Mouse (Mus musculus) midbrain, embryonic 12.5 days (tissue): Measurements from ENCODE around the gene Gba. TPM values are rescaled to one million over a fixed set of nuclear protein-coding genes. Genes with fewer than 3 reads are reported as not detected.

Experiments
- ATAC-seq: fragments of 200-750 bp; cut with Nextera tagmentation; 2 replicates; pipeline ENCODE4 v1.8.0; 2017; ENCODE audit warnings: low read depth, moderate TSS enrichment, moderate library complexity; ENCODE audit not compliant: low FRiP score
- H3K27ac ChIP-seq: fragments of 300-500 bp; sonication (generic); replicated peaks from 2 replicates; pipeline ENCODE4 v1.5.1; 2016; ENCODE audit warnings: mild to moderate bottlenecking
- H3K27me3 ChIP-seq: fragments of 300-500 bp; sonication (generic); 2 replicates; pipeline ENCODE4 v1.6.1; 2016; ENCODE audit warnings: mild to moderate bottlenecking
- H3K36me3 ChIP-seq: fragments of 300-500 bp; sonication (generic); 2 replicates; pipeline ENCODE4 v1.6.1; 2016
- H3K4me1 ChIP-seq: fragments of 300-500 bp; sonication (generic); 2 replicates; pipeline ENCODE4 v1.6.1; 2016
- H3K4me2 ChIP-seq: fragments of 300-500 bp; sonication (generic); replicated peaks from 2 replicates; pipeline ENCODE4 v1.6.1; 2016; ENCODE audit warnings: mild to moderate bottlenecking, moderate library complexity
- H3K4me3 ChIP-seq: fragments of 300-500 bp; sonication (generic); 2 replicates; pipeline ENCODE4 v1.5.1; 2016; ENCODE audit warnings: mild to moderate bottlenecking
- H3K9ac ChIP-seq: fragments of 300-500 bp; sonication (generic); replicated peaks from 2 replicates; pipeline ENCODE4 v1.6.1; 2016; ENCODE audit warnings: mild to moderate bottlenecking, moderate library complexity
- H3K9me3 ChIP-seq: fragments of 300-500 bp; sonication (generic); 2 replicates; pipeline ENCODE4 v1.6.1; 2016; ENCODE audit warnings: mild to moderate bottlenecking
- WGBS: fragments of 180-500 bp; shearing (Covaris S2); methylation state at CpG from one replicate; pipeline ENCODE4 v1.1.7; 2016; 5-methylcytosine and 5-hydroxymethylcytosine counted together
- polyA plus RNA-seq: library from polyadenylated mRNA; unstranded; fragments of >200 nt; fragmentation: Nextera tagmentation; extraction: Ambion mirVana; gene quantifications from 2 replicates; pipeline ENCODE4 v1.2.1, GENCODE M21; 2016

Gene Gba
- polyA plus RNA-seq, 1 experiment from 2014 or later = 45.8 TPM

DNA sequence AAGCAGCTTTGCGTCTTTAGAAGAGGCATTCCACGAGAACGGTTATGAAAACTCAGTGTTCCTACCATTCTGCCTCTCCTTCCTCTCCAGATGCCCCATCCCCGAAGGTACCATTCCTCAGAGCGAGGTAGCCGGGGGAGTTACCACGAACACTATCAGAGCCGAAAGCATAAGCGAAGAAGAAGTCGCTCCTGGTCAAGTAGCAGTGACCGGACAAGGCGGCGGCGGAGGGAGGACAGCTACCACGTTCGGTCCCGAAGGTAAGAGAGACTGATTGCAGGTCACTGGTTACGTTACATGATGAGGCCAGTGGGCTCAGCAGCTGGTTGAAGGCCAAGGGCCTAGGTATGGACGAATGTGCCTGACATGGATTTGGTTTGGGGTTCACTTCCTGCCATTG is 35.8 kb upstream of the Gba start:
- Histone ChIP-seq H3K9ac (0 out of 2 replicates have a peak overlapping the region, but pooled peaks have one; percentile 15), H3K27ac (no peak overlapping the region), H3K4me1 (peaks cover 25% of the 10 kb centered on the region), H3K36me3 (peaks cover 52% of the 10 kb centered on the region), H3K4me3 (no peak overlapping the region), H3K27me3 (no peaks in the 10 kb centered on the region), H3K4me2 (no peak overlapping the region), H3K9me3 (no peaks in the 10 kb centered on the region)
- 93% methylated on average over 19 of the region's 19 CpGs for WGBS
- no peak for ATAC-seq

DNA sequence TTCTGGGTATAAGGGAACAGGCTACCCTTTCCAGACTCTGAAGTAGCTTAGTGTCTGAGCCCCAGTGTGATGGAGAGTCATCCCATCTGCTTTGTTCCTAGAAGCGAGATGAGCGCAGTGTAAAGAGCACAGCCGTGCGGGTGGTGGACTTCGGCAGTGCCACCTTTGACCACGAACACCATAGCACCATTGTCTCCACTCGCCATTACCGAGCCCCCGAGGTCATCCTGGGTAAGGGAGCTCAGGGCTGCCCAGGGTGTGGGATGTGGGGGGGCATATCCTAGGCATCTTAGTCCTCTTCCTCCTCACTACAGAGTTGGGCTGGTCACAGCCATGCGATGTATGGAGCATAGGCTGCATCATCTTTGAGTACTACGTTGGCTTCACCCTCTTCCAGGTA is 27.9 kb upstream of the Gba start:
- Histone ChIP-seq H3K9ac (no peak overlapping the region), H3K4me1 (peaks cover 14% of the 10 kb centered on the region), H3K4me3 (no peak overlapping the region), H3K27ac (no peak overlapping the region), H3K4me2 (no peak overlapping the region), H3K27me3 (no peaks in the 10 kb centered on the region), H3K9me3 (no peaks in the 10 kb centered on the region), H3K36me3 (peaks cover 78% of the 10 kb centered on the region)
- ATAC-seq = no peak
- WGBS = 92% methylated on average over 11 of the region's 11 CpGs

DNA sequence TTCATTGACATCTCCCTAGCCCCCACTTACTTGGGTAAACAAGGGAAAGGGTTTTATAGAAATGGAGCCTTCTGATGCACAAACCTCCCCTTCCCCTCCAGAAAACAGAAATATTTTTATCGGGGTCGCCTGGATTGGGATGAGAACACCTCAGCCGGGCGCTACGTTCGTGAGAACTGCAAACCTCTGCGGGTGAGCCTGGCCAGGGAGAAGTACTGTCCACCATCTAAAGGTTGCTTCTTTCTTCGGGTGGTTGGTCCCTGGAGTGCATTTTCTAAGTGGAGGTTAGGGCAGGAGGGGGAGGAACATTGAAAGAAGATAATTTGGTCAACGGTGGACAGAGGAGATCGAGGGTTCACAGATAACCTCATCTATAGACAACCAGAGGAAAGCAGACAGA is 27.2 kb upstream of the Gba start:
- no peaks in the 10 kb centered on the region for H3K27me3 ChIP-seq
- ATAC-seq = no peak
- peaks cover 78% of the 10 kb centered on the region for H3K36me3 ChIP-seq
- no peak overlapping the region for H3K4me3 ChIP-seq
- H3K9ac ChIP-seq = no peak overlapping the region
- H3K4me1 ChIP-seq = peaks cover 14% of the 10 kb centered on the region
- H3K9me3 ChIP-seq = no peaks in the 10 kb centered on the region
- WGBS = 93% methylated on average over 10 of the region's 10 CpGs
- no peak overlapping the region for H3K27ac ChIP-seq
- no peak overlapping the region for H3K4me2 ChIP-seq

DNA sequence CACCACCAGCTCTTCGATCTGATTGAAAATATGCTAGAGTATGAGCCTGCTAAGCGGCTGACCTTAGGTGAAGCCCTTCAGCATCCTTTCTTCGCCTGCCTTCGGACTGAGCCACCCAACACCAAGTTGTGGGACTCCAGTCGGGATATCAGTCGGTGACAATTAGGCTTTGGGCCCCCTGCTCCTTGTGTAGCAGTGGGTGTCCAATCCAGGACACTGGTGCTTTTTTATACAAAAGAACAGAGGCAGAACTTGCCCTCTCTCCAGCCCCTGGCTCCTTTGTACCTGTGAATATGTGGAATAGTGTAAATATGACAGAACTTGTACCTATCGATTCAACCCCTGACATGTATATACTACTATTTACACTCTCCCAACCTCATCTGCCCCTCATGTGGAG is 26.3 kb upstream of the Gba start:
- Histone ChIP-seq H3K9ac (no peak overlapping the region), H3K27ac (no peak overlapping the region), H3K4me3 (no peak overlapping the region), H3K9me3 (no peaks in the 10 kb centered on the region), H3K4me1 (peaks cover 14% of the 10 kb centered on the region), H3K36me3 (peaks cover 79% of the 10 kb centered on the region), H3K4me2 (no peak overlapping the region; the same call in 1 of the 2 replicates), H3K27me3 (no peaks in the 10 kb centered on the region)
- ATAC-seq = 0 out of 2 replicates have a peak, but pooled peaks have one; percentile 6
- 85% methylated on average over 7 of the region's 7 CpGs for WGBS

DNA sequence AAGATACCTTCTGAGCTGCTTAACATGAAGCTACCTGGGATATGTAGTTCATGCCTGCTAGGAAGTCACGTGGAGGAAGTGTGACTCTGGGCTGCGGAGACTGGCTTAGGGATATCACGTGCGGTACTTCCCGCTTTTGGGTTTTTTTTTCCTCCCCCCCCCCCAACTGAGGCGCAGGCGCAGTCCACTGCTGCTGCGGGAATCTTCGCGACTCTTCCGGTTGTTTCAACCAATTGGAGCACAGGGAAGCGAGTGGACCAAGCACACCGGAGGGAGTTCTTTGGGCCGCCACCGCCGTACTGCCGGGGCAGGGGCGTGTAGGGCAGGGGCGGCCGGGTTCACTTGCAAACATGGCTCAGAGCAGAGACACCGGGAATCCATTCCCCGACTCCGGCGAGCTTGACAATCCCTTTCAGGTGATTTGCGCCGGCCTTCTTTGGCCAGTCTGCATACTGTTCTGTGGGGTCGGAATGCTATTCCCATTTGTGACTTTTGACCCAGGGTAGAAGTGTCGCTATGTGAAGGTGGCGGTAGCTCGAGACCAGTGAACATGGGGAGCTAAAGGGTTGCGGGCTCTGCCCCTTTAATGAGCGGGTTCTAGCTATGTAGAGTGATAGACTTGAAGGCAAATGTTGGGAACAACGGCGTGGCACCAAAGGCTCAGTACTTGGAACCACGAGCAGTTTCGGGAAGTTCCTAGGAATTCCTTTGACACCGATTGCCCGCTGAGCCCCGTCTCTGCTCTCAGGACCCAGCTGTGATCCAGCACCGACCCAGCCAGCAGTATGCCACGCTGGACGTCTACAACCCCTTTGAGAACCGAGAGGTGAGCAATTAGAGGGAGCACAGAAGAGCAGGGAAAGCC is 25.3 kb upstream of the Gba start, which contains the start of gene Scamp3:
Scamp3 (plus strand) TSS at position 232 of the 865 bp plus-strand sequence.
- peak within 1 kb of the TSS; percentile 77 for H3K4me2 ChIP-seq
- peak within 1 kb of the TSS; percentile 72 for H3K27ac ChIP-seq
- under 1% methylated on average over 43 of the region's 43 CpGs for WGBS
- peak within 1 kb of the TSS; percentile 66 for H3K4me3 ChIP-seq
- H3K36me3 ChIP-seq = peaks cover 79% of the 10 kb centered on the region
- peak; percentile 94 for ATAC-seq
- H3K9ac ChIP-seq = peak within 1 kb of the TSS; percentile 73
- no peaks in the 10 kb centered on the region for H3K27me3 ChIP-seq
- no peaks in the 10 kb centered on the region for H3K9me3 ChIP-seq
- H3K4me1 ChIP-seq = peaks cover 15% of the 10 kb centered on the region

DNA sequence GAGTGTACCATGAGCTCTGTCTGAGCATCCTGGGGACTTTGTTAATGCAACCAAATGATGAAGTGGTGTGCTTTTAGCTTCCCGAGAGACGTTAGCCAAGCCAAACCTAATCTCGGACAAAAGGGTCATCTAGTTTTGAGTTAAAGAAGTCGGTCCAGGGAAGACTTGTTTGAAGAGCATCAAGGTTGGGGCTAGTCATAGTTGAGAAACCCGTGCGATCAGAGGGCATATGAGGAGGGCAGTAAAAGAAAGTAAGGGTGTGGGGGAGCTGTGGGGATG is 24.7 kb upstream of the Gba start:
- peak overlapping the region; percentile 77 for H3K4me2 ChIP-seq
- WGBS = 10% methylated on average over 6 of the region's 6 CpGs
- H3K9ac ChIP-seq = peak overlapping the region; percentile 73
- no peak for ATAC-seq
- no peaks in the 10 kb centered on the region for H3K27me3 ChIP-seq
- H3K27ac ChIP-seq = no peak overlapping the region
- peaks cover 17% of the 10 kb centered on the region for H3K4me1 ChIP-seq
- H3K9me3 ChIP-seq = no peaks in the 10 kb centered on the region
- peak overlapping the region; percentile 66 for H3K4me3 ChIP-seq
- peaks cover 74% of the 10 kb centered on the region for H3K36me3 ChIP-seq

DNA sequence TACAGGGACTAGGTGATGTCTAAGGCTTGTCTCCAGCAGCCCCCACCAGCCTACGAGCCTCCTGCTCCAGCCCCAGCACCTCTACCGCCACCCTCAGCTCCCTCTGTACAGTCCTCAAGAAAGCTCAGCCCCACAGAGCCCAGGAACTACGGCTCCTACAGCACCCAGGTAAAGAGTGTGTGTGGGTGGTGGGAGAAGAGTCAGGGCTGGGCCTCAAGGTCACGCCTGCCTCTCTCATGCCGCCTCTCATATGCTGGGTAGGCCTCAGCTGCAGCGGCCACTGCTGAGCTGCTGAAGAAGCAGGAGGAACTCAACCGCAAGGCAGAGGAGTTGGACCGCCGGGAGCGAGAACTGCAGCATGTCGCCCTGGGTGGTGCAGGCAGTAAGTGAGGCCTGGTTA is 23.7 kb upstream of the Gba start:
- H3K4me2 ChIP-seq = peak overlapping the region; percentile 77; the same call in 1 of the 2 replicates
- no peak overlapping the region for H3K9ac ChIP-seq
- 0 out of 2 replicates have a peak overlapping the region, but pooled peaks have one; percentile 2 for H3K4me3 ChIP-seq
- no peak for ATAC-seq
- H3K36me3 ChIP-seq = peaks cover 64% of the 10 kb centered on the region
- H3K27ac ChIP-seq = no peak overlapping the region
- H3K4me1 ChIP-seq = peaks cover 25% of the 10 kb centered on the region
- H3K27me3 ChIP-seq = no peaks in the 10 kb centered on the region
- no peaks in the 10 kb centered on the region for H3K9me3 ChIP-seq
- 89% methylated on average over 11 of the region's 11 CpGs for WGBS

DNA sequence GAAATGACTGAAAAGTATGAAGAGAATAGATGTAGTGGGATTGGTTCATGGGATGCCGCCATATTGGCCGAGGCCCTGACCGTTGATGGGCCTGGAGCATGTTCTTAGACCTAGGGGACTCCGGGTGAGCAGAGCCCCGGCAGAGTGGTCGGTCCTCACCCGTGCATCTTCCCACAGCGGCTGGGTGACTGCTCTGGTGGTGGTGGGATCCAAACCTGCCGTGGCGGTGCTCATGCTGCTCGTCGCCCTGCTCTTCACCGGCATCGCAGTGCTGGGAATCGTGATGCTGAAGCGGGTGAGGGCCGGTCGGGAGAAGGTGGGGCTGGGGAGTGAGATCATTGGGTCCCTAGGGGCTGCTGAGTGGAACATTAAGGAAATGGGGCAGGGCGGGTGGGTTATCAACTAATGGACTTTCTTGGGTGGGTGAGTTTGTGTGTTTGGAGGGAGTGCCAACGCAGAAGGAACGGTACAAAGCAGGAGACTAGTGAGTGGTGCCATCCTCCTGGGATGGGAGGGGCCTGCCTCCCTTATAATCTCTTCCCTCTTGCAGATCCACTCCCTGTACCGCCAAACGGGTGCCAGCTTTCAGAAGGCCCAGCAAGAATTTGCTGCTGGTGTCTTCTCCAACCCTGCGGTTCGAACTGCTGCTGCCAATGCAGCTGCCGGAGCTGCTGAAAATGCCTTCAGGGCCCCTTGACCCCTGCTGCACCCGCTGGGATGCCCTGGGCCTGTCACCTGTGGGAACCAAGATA is 20.8 kb upstream of the Gba start:
- no peak overlapping the region for H3K4me2 ChIP-seq
- ATAC-seq = no peak
- H3K9me3 ChIP-seq = no peaks in the 10 kb centered on the region
- peaks cover 1% of the 10 kb centered on the region for H3K27me3 ChIP-seq
- H3K4me3 ChIP-seq = no peak overlapping the region
- 96% methylated on average over 27 of the region's 27 CpGs for WGBS
- peak overlapping the region; percentile 90; the same call in 1 of the 2 replicates for H3K27ac ChIP-seq
- no peak overlapping the region for H3K9ac ChIP-seq
- H3K4me1 ChIP-seq = peaks cover 45% of the 10 kb centered on the region
- peaks cover 37% of the 10 kb centered on the region for H3K36me3 ChIP-seq

DNA sequence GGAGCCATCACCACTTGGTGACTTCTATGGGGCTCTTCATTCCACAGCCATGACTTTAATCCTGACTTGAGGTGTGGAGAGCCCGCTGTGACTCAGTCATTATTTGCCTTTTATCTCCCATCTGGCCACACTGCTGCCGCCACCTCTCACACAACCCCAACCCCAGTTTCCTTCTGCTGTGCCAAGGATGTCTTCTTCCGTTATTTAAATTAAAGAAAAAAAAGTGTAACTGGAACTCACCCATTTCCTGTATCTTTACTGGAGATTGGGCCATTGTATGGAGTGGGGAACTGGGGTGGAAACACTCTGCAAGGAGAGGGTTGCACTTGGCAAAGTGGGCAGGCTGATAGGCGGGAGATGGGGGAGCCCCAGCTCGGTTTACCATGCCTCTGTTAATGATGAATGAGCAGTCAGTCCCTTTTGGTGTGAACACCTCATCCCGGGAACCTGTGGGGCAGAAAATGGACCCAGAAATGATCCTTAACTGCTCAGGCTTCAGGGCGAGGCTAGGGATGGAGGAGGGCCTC is 20.1 kb upstream of the Gba start:
- Histone ChIP-seq H3K9me3 (no peaks in the 10 kb centered on the region), H3K9ac (peak overlapping the region; percentile 88; the same call in 1 of the 2 replicates), H3K4me1 (peaks cover 51% of the 10 kb centered on the region), H3K4me3 (peak overlapping the region; percentile 62; the same call in 1 of the 2 replicates), H3K27ac (peak overlapping the region; percentile 90), H3K36me3 (peaks cover 37% of the 10 kb centered on the region), H3K4me2 (peak overlapping the region; percentile 96), H3K27me3 (peaks cover 8% of the 10 kb centered on the region)
- 55% methylated on average over 7 of the region's 7 CpGs for WGBS
- ATAC-seq = peak; percentile 24; the same call in 1 of the 2 replicates

DNA sequence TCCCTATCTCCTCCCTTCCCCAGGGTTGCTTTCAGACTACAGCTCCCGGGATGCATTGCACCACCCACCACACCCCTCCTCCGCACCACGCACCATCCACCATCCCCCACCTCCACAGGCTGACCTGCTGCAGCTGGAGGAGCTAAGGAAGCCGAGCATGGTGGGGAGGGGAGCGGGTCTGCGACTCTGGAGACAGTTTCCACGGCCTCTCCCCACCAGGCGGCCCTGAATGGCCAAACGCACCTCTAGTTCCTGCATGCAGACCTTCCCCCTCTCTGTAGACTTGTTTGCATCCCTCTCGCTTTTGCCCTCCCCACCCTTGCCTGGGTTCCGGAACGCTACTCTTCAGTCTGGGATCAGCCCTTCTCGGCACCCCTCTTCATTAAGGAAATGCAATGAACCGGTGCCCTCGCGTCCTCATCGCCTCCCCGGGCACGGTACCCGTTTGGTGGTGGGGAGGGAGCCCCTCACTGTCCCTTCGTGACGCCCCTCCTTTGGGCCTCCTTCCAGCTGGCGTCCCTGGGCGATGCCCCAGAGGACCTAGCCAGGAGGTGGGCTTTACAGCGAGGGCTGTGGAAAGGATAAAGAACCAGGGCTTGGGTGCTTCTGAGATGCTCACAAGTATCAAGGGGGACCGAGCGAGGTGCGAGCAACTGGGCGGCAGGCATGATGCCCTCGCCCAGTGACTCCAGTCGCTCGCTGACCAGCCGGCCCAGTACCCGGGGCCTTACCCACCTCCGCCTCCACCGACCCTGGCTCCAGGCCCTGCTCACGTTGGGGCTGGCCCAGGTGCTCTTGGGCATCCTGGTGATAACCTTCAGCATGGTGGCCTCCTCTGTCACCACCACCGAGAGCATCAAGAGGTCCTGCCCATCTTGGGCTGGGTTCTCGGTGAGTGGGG is 19.4 kb upstream of the Gba start, which contains the start of gene Fam189b:
Fam189b (plus strand) TSS at position 86 of the 901 bp plus-strand sequence.
- Histone ChIP-seq H3K4me3 (peak within 1 kb of the TSS; percentile 62), H3K4me1 (peaks cover 54% of the 10 kb centered on the region), H3K9ac (peak within 1 kb of the TSS; percentile 88), H3K27ac (peak within 1 kb of the TSS; percentile 90), H3K9me3 (no peaks in the 10 kb centered on the region), H3K36me3 (peaks cover 39% of the 10 kb centered on the region), H3K27me3 (peaks cover 14% of the 10 kb centered on the region), H3K4me2 (peak within 1 kb of the TSS; percentile 96)
- 6% methylated on average over 39 of the region's 39 CpGs for WGBS
- peak; percentile 91 for ATAC-seq

DNA sequence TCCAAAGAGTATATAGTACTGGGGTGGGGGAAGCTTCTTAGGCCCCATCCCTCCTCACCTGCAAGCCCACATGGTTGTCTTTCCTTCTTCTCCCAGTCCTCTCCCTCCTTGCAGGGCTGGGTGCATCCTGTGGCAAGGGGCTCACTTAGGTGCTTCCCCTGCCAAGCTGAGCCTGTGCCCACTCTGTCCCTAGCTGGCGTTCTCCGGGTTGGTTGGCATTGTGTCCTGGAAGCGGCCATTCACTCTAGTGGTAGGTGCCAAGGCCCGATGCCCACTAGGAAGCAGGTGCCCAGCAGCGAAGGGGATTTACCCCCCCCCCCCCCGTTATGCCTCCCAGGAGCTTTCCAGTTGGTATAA is 18.8 kb upstream of the Gba start:
- H3K9ac ChIP-seq = peak overlapping the region; percentile 88
- peak overlapping the region; percentile 96 for H3K4me2 ChIP-seq
- peaks cover 18% of the 10 kb centered on the region for H3K27me3 ChIP-seq
- no peaks in the 10 kb centered on the region for H3K9me3 ChIP-seq
- no peak overlapping the region for H3K27ac ChIP-seq
- peaks cover 41% of the 10 kb centered on the region for H3K36me3 ChIP-seq
- 79% methylated on average over 6 of the region's 6 CpGs for WGBS
- peak overlapping the region; percentile 62 for H3K4me3 ChIP-seq
- ATAC-seq = no peak
- H3K4me1 ChIP-seq = peaks cover 48% of the 10 kb centered on the region
